Mouse (Mus musculus) kidney, postnatal 25 days (tissue): ENCODE measurements around the gene Ssu72.

Experiments used
- DNase-seq, 2 experiments: peaks; one replicate each; pipeline ENCODE4 v3.0.0; 2021; ENCODE audit warnings: mixed read lengths in 2 of 2

The Ssu72 gene

DNA sequence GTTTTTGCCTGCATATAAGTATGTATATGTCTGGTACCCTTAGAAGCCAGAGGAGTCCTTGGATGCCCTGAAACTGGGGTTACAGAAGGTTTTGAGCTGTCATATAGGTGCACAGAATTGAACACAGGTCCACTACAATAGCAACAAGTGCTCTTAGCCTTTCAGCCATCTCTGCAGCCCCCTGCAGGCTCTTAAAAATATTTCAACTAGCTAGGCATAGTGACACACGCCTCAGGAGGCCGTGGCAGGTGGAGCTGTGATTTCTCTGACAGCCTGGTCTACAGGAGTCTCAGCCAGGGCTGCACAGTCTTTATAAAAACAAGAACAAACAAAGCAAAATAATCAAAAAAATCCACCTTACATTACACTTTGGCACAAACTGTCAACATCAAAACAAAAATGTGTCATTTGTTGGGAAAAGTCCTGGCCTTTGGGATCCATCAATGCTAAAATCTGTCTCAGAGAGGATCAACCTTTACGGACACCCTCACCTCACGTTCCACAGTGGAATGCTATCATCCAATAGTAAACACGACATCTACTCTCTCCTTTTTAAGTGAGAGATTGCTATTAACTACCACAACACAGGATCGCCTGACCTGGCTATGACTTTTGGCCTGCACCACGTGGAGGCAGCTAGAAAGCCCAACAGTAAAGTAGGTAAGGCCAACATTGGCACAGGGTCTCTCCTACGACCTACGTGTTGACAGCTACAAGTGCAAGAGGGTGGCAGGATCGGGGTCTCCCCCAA lies 55.4 kb downstream of the Ssu72 start:
- peak in 1 of 2 experiments; percentile 59 for DNase-seq

DNA sequence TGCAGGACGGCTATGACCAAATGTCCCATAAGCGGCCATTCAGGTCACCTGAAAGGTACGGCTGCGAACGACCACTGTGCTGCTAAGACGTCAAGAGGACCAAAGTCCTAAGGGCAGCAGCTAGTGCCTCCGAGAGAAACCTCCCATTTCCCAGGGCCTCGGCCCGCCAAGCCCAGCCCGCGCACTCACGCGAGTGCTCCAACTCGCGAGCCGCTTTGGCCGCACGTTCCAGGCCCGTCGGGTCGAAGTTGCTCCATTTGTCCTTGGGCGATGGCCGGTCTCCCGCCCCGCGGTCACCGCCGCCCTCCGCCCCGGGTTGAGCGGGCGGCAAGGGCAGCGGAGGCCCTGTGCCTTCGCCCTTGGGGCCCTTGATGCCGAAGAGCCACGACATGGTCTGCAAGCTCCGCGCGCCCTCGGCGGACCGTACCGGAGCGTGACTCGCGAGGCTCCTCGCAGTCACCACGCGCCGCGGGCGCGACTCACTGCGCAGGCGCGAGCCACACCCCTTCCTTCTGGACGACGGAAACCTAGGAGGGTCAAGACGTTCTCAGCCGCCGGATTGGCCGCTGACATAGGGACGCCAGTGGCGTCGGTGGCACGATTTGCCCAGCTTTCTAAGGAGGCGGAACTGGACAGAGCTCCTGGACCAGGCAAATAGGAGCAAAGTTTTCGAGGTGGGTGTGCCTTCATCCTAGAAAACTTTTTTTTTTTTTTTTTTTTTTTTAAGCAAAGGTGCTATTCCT lies 56.2 kb downstream of the Ssu72 start, which contains the start of gene Atad3a:
Gene Atad3a, minus strand, starts transcription at position 481 of the 743 bp plus-strand sequence.
- peak; percentile 97 to 98 for DNase-seq

DNA sequence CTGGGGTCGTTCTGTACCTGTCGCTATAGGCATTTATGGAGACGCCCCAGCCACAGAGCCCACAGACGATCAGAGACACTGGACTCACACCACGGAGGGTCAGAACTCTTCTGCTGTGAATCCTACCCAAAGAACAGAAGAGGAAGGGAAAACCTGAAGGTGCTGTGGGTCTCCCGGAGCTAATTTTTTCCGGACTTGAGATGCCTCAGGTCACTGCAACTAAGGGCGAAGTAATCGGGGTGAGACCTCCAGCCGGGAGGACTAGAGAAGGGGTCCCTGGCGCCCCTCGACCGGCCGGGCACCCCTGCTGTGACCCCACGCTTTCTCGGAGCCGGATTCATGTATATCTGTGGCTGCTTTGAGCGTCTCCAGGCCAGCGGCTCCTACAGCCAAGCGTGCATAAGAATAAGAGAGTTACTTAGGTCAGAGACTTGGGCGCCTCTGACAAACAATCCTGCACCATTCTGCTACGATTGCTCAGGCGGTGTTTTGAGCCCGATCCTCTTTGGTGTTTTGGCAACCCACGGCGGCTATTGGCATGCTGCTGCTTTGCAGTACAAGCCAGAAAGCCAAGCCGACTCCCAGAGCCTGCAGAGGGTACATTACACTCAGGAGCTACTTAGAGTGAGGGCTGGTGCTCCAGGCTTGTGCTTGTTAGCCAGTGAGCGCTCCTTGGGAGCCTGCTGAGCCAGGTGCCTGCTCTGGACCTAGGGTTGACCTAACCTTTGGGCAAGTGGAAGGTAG lies 56.9 kb downstream of the Ssu72 start:
- DNase-seq: peak in 1 of 2 experiments; percentile 47

DNA sequence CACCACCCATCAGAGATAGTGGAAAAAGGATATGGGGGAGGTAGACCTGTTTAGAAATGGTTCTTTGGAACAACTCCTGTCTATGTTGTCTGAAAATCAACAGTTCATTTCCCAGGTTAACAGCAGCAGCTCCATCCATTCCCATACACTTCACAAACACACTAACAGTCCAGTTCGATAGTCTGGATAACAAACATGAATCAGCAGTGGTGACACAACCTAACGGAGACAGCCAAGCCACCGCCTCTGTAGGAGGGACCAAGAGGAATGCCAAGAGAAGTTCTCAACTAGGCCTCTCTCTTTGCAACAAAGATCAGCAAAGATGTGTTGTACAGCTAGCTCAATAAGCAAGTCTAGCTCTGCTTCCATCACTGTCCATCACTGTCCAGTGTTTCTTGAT lies 57.8 kb downstream of the Ssu72 start:
- no peak for DNase-seq

DNA sequence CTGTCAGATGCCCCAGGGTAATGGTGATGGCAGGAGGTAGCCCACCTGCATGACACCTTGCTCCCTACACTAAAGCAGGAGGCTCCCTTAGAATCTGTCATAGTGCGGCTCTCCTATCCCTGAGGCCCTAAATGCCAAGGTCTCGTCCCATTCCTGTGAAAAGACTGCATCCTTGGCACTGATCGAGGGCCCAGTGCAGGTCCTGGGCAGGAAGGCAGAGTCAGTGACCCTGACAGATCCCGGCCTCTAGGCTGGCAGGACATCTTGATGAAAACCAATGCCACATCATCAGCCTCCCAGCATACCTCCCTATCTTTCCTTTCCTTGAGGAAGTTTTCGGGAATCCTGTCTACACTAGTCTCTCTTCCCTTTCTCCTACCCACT lies 64.9 kb downstream of the Ssu72 start:
- DNase-seq: peak in 1 of 2 experiments; percentile 36

DNA sequence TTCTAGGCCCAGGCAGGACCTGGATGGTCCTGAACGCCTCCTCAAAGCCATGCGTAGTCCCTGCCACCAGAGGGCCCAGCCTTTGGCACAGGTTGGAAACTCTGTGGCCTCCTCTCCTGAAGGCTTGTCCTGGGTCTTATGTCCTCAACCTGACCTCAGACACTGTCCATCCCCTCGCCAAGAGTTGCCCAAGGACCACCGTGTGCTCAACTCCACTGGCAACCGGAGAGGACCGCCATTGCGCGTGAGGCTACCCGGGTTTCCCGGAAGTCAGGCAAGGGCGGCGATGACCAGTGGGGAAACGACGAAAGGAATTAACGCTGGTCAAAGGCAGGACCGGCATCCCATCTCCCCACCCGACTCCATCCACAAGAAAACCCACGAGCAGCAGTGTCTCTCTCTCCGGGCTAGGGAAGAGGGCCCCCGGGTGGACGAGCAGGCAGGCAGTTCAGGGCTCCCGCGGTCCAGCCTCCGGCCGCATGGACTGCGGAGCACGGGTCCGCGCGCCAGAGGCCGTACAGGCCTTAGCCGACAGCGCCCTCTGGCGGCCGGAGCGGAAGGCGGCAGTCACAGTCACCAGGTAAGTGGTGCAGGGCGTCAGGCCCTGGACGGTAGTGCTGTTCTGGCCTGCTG lies 65.4 kb downstream of the Ssu72 start:
- peak; percentile 95 for DNase-seq

DNA sequence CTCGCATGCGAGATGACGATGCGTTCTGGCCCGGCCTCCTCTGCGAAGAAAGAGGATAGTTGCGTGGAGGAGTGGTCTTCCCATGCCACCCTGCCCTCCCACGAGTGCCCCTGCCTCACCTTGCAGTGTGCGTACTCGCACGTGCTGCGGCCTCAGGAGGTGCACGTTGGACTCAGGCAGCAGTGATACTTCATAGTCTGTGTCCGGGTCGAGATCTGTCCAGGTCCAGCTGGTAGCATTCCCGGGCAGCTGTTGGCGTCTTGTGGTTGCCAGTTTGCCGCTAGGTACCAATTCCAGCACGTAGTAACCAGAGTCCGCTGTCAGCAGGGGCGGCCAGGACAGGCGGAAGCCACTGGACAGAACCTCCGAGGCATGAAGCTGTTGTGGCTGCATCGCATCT lies 66.0 kb downstream of the Ssu72 start:
- DNase-seq: peak; percentile 60 to 87

DNA sequence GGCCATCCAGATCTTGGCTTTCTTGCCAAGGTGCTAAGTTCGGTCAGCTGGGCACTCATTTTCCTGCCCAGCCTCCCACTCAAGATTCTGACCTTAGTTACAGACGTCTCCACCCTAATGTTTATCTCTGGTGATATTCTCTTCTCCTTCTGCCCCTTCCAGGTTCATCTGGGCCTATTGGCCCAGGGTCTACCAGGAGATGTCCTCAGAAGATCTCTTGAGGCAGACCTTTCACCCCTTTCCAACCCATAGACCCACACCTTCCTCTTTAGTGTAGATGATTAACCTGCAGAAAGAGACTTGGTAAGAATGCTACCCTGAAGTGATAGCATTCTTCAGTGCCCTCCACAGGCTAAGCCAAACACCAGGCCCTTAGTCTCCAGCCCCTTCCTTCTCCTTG lies 67.1 kb downstream of the Ssu72 start:
- peak; percentile 34 to 64 for DNase-seq

DNA sequence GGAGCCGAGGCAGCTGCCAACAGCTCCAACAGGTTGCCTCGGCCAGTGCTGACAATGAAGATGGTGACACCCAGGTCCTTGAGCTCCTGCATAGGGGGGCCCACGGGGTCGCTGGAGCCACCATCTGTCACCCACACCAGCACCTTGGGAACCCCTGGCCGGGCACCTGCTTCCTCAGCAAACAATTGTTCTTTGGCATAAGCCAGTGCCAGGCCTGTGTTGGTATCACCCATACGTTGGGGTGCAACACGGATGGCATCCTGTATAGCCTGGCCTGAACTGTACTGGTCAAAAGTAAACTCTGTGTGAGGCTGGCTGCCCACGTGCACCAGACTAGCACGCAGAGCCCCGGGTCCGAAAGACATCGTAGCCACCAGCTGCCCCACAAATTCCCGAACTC lies 68.2 kb downstream of the Ssu72 start:
- DNase-seq: peak in 1 of 2 experiments; percentile 46

DNA sequence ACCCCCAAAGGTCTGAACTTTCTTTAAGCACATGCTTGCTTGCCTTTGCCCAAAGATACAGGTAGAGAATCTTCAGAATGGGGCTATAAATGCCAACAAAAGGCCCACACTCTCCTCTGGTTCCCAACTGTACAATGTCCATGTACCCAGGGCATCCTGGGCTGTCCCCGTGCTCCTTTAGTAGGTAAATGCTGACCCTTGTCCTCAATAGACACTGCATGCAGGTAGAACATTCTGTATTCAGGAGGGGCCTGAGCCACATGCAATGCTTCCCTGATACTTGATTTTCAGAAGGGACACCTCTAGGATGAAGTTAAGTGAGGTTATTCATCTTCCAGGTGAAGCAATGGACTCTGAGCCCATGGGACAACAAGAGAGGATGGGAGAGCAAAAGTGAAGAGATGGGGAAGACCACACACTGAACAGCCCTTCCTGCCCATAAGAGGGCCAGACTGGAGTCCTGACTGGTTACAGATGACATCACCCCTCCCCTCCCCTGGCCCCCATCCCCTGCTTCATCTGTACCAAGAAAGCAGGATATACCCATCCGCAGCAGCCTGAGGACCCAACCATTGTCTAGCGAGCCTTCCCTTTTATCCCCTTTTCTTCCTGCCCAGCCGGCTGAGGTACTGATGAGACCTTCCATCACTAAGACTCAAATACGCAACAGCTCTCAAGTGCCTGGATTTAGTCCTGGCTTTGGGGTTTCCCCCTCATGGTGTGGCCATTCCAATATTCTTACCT lies 68.9 kb downstream of the Ssu72 start:
- peak in 1 of 2 experiments; percentile 69 for DNase-seq

DNA sequence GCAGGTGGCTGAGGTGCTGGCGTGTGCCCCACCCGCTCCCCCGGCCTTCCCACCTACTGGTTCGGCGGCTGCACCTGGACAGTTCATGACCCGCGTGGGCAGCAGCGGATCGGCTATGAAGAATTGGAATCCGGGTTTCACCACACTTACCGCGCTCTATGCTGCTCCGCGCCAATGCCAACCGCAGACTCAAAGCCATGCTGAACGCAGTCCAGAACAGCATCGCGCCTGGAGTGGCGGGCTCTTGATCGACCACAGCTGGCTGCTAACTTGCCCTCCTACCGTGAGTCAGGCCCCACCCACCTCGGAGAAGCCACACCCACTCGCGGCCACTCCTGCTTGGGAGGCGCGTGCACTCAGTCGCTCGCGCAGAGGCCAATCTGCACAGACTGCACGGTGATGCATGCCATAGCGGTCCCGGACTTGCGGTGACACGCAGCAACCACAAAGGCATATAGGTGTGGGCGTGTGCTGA lies 69.7 kb downstream of the Ssu72 start, which contains the start of gene Vwa1:
Gene Vwa1, minus strand, starts transcription at position 419 of the 475 bp plus-strand sequence.
- DNase-seq: peak; percentile 95

DNA sequence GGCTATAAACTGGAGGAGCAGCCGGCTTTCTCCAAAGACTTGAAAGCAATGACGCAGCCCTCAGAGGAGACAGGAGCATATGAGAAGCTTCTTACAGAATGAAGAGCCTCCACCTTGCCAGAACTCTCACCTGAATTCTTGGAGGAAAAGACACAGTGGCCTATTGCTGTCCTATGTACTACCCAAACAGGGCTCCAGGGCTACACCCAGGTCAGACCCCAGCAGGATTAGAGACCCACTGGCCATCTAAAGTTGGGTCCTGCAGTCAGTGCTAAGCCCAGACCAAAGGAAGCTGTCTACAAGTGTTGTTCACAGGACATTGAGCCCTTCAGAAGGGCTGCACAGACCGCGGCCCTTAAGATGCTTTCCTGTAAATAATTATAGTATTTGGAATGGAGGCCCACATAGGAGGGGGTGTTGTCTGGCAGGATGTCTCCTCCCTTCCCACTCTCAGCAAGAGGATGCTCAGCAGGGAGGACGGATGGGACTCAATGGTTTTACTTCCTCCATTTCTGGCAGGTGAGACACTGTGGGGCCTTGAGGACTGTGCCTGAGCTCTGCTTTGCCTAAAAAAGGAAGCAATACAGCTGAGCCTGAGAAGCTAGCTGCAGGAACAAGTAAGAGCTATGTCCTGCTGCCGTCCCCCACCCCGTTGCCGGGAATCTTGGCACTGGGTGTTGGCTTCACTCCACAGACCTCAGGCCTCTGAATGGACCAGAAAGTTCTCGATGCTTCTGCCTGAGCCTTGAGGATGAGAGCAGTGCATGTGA lies 70.6 kb downstream of the Ssu72 start:
- peak; percentile 75 to 86 for DNase-seq

DNA sequence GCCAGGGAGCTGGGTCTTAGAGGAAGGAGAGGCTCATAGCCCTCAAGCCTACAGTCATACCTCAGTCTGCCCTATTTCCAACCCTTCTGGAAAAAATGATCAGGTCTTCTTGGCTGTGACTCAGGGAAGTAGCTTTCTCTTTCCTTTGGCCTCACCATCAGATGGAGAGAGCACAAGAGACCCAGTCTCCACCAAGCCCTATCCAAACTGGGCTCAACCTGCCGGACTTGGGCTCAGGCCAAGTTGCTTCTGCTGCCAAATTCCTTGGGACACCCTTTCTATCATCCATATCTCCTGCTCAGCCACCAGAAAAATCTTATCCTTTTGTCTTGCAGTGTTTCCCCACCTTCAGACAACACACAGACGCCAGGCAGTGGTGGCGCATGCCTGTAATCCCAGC lies 71.3 kb downstream of the Ssu72 start:
- peak; percentile 68 to 74 for DNase-seq

DNA sequence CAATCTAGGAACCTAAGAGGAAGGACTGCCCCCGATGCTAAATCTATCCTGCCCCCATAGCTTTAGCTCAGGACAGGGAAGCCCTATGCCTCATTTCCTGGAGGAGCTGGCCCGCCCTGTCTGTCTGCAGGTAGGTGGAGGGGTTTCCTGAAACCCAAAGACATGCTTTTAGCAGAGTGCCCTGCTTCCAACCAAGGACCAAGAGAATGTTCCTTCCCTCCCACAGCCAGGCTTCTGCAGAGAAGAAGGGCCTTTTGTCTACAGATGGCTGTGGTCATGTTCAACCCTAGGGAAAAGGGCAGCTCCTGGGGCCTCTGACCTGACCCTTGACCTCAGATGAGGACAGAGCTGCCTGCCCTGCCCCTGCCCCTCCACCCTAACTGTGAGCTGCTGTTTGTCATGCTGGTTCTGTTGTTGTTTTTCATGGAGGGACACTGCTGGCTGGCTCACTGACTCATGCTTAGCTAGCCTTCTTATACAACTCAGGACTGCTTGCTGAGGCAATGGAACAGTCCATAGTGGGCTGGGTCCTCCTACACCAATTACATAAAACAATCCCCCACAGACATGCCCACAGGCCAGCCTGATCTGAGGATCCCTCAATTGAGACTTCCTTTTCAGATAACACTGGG lies 72.2 kb downstream of the Ssu72 start:
- peak in 1 of 2 experiments; percentile 68 for DNase-seq

DNA sequence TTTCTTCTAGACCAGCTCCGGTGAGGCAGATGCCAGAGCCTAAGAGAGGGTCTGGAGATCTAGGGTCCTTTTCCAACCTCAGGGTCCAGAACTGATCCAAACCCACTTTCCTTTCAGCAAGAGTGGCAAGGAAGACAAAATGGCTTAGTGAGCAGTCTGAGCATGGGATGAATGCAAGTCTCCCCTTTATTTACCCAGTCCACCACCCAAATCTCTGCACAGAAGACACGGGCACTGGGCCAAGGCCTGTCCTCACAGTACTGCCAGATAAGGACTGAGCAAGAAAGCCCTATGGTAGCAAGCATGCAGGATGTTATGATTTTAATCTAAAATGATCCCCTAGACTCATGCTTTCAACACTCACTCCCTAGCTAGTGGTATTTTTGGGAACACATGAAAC lies 73.2 kb downstream of the Ssu72 start:
- no peak for DNase-seq

DNA sequence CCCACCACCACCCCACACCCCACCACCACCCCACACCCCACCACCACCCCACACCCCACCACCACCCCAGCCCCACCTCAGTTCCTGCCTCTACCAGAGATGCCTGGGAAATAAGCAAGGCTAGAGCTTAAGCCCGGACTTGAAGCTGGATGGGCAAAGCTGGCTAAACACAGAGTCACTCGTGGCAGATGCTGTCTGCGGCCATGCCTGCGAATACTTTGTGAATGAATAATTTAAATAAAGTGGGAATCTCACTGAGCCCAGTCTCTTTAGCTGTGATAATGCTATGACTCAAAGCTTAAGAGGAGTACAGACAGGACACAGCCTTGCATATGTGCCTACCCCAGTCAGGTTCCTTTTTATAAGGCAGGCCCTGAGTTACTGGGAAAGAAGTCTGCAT lies 74.9 kb downstream of the Ssu72 start:
- no peak for DNase-seq

DNA sequence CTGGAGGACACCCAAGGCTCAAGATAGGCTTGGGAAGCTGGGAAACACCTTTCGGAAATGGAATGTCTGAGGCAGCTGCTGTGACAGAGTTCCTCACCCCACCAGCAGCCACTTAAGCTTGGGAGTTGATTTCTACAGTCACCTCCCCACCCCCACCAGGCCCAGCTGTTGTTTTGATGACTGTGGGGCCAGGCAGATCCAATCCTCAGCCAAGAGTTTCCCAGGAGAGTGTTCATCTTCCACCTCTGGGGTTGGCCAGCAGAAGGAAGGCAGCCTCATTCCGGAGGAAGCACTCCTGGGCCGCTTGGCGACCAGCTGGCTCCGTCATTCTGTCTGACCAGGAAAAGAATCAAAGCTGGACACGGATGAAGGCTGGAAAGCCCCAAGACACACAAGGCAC lies 76.3 kb downstream of the Ssu72 start:
- peak; percentile 75 to 89 for DNase-seq
